Mouse (Mus musculus): ENCODE data around the gene Olfr1415.

- no peak for TF ChIP-seq GATA1 (IDR thresholded peaks at IDR 0.05; ENCODE audit: borderline replicate concordance, low read length)
- no peak for TF ChIP-seq FLI1 (IDR thresholded peaks at IDR 0.05; ENCODE audit: low read length)
Measured at GRCm38 (mm10) chr1:92468891-92469290, 27.0 kb downstream of the Olfr1415 start.
